8 mouse cellular contexts compared by ENCODE assay signal in genomic region chr19:46707296-46708151, GRCm38 (mm10). TPM values are rescaled to one million over a fixed set of nuclear protein-coding genes. Genes with fewer than 3 reads are reported as not detected.
DNase-seq lines count a peak whose midpoint lies in the region; ATAC-seq lines count a peak whose summit lies in the region.

Gene As3mt, plus strand, starts transcription at chr19:46707458.

- ATAC-seq in activated CD4-positive, CD25-positive, alpha-beta regulatory T cell, adult 4 months: no peak

- peak; percentile 71 to 74 for DNase-seq in adrenal gland, adult 18-20 months (ENCODE audit: low spot score in 2 of 2)
- DNase-seq in cerebellum, postnatal 36 days: peak; percentile 66 to 72
- DNase-seq in gastrocnemius, postnatal 14 days: peak; percentile 87
- peak; percentile 34 for DNase-seq in induced T-regulatory cell, adult 2 months (ENCODE audit: low read depth)
- DNase-seq in left cerebral cortex, postnatal 14 days (ENCODE audit: low spot score in 2 of 2): peak; percentile 28 to 50
- peak; percentile 40 for DNase-seq in right cerebral cortex, postnatal 14 days

- H3K4me1 ChIP-seq in megakaryocyte, embryonic 14.5 days: peaks cover 44% of the 10 kb centered on the region

- peaks cover 35% of the 10 kb centered on the region for H3K27me3 ChIP-seq in megakaryocyte, embryonic 14.5 days (replicated peaks)

- H3K4me3 ChIP-seq in megakaryocyte, embryonic 14.5 days (replicated peaks): peak within 1 kb of the TSS; percentile 59

- no peaks in the 10 kb centered on the region for H3K9me3 ChIP-seq in megakaryocyte, embryonic 14.5 days

- H3K36me3 ChIP-seq in megakaryocyte, embryonic 14.5 days (replicated peaks; ENCODE audit: low read length): no peaks in the 10 kb centered on the region

- intact Hi-C loops in gastrocnemius, postnatal 14 days (cut with DNase I; ENCODE audit: low total_unique reads): no loop called here
- intact Hi-C loops in left cerebral cortex, postnatal 14 days (cut with DNase I): no loop called here

RNA-seq across cellular contexts. Expression of gene As3mt, which starts in this region (rescaled TPM):
- 10 to 100 TPM; 90.0 to 92.7 TPM for total RNA-seq in adrenal gland, adult 18-20 months (2021)
- total RNA-seq in gastrocnemius, postnatal 14 days (2021): 10 to 100 TPM; 68.1 to 80.9 TPM
- 10 to 100 TPM; 16.8 to 18.4 TPM for total RNA-seq in left cerebral cortex, postnatal 14 days (2021)
- 1.4 TPM in 1 of 2 replicates, not detected in the other for polyA plus RNA-seq in megakaryocyte, embryonic 14.5 days (2012; ENCODE audit: insufficient read depth, low replicate concordance)
- 1 to 10 TPM; 6.7 to 8.3 TPM for polyA plus RNA-seq in activated CD4-positive, CD25-positive, alpha-beta regulatory T cell, adult 4 months (2017; shearing (Covaris generic))

Comparison
In these comparisons a context has a peak if more than half of its experiments do, and no peak if none do; other contexts are left out.
1. DNase-seq: peak in every context shown above with its lines; median percentile 87 in gastrocnemius, postnatal 14 days; 72 in adrenal gland, adult 18-20 months; 69 in cerebellum, postnatal 36 days; 40 in right cerebral cortex, postnatal 14 days; 39 in left cerebral cortex, postnatal 14 days; 34 in induced T-regulatory cell, adult 2 months.